Mouse (Mus musculus): ENCODE data around the gene Shisa8.

DNA sequence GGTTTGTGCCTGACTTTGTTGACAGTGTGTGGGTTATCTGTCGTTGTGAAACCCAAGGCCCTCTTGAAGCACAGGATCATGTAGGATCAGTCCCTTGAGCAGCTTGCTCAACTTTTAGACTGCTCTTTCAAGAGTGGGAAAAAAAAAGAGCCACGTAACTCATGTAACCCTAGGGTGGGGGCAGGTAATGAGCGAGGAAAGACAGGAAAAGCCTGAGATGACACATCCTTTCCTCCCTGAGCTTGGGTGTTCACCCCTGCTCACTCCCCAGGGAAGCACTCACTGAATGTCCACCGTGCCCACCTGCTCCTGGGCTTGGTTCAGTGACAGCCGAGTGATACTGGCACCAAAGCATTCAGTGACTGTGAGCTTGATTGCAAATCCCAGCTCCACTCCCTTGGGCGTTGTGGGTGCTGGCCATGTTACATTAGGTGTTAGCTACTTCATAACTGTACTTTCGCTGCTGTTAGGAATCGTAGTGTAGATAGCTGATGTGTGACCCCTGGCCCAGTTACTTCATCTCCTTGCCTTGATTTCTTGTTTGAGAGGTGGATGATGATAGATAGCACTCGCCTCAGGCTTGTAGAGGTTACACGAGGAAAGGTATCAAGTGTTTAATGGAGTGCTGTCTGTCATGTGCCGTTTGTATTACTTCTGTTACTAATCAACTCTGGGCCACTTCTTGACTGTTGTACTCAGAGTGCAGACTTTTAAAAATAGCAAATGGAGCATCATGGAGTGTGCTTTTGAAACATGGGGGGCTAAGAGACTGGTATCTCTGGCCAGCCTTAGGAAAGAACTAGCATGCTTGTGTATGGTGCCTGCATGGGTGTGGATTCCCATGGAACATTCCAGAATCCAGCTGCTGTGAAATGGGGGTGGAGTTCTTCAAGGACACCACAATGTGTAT is 51.6 kb downstream of the Shisa8 start:
- TF ChIP-seq TAL1 (conservative IDR thresholded peaks at IDR 0.05; ENCODE audit: low read depth, low read length) (no peak), CTCF (IDR thresholded peaks at IDR 0.05; ENCODE audit: low read depth, low read length) (no peak)

Data from G1E (cell line).